Mouse (Mus musculus): ENCODE results near the gene Rab23. TPM values are rescaled to one million over a fixed set of nuclear protein-coding genes. Genes with fewer than 3 reads are reported as not detected.

The Rab23 gene
- polyA plus RNA-seq, 2 experiments, result 24.6 to 28.9 TPM

DNA sequence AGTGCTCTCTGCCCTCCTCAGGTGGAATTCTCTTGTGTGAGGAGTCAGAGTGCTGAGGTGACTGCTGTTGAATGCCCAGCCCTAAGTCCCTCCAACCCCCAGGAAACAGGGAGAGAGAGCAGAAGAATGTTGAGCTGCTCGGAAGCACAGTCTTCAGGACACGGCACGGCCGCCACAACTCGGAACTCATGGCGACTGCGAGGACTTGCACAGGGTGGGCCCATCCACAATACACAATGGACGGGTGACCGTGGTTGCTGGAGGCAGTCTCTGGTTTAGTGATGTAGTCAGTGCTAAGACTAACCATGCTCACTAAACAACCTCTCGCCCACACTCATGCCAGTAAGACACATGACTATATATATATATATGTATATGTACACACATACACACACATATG is 51.9 kb downstream of the Rab23 start:
- WGBS, result 95% methylated on average over 10 of the region's 10 CpGs
- no peaks in the 10 kb centered on the region for H3K27me3 ChIP-seq (ENCODE audit: control insufficient read depth, insufficient read depth, low read length)
- peaks cover 62% of the 10 kb centered on the region for H3K36me3 ChIP-seq (ENCODE audit: control insufficient read depth, insufficient read depth, low read length)
- no peak overlapping the region for H3K4me2 ChIP-seq (replicated peaks; ENCODE audit: low read depth, low read length, severe bottlenecking)
- no peak for TF ChIP-seq POLR2A (IDR thresholded peaks at IDR 0.05; ENCODE audit: borderline replicate concordance, extremely low read depth, insufficient read depth, insufficient read length)
- DNase-seq (ENCODE audit: low spot score) (no peak), ATAC-seq (ENCODE audit: low FRiP score, low read depth) (no peak)
- no peak overlapping the region for H3K9ac ChIP-seq (ENCODE audit: low read depth, low read length, severe bottlenecking)
- no peak overlapping the region for H3K4me3 ChIP-seq (replicated peaks; ENCODE audit: low read length)
- no peaks in the 10 kb centered on the region for H3K9me3 ChIP-seq (ENCODE audit: control insufficient read depth, low read length)
- no peaks in the 10 kb centered on the region for H3K4me1 ChIP-seq (ENCODE audit: control insufficient read depth, insufficient read depth, low read length)
- H3K27ac ChIP-seq (replicated peaks; ENCODE audit: low read depth, low read length), result no peak overlapping the region

DNA sequence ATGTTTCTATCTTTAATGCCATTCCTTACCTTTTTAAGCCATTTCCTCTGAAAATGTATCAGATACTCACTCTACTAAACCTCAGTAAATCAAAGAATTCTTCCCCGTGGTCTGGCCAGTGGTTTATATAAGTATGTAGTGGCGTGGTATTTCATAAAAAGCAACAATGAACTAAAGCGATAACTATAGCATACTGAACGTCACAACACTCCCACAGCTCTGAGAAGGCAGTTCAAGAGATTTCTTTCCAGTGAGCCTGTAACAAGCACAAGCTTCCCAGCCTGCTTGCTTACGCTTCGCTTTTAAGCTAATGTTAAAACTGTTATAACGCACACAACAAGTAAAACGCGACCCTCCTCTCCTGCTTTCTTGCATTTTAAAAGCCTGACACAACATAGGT is 52.4 kb downstream of the Rab23 start:
- H3K9me3 ChIP-seq (ENCODE audit: control insufficient read depth, low read length), result no peaks in the 10 kb centered on the region
- TF ChIP-seq POLR2A (IDR thresholded peaks at IDR 0.05; ENCODE audit: borderline replicate concordance, extremely low read depth, insufficient read depth, insufficient read length), result no peak
- no peak overlapping the region for H3K9ac ChIP-seq (ENCODE audit: low read depth, low read length, severe bottlenecking)
- no peak for ATAC-seq (ENCODE audit: low FRiP score, low read depth)
- H3K4me2 ChIP-seq (replicated peaks; ENCODE audit: low read depth, low read length, severe bottlenecking), result no peak overlapping the region
- no peaks in the 10 kb centered on the region for H3K4me1 ChIP-seq (ENCODE audit: control insufficient read depth, insufficient read depth, low read length)
- H3K36me3 ChIP-seq (ENCODE audit: control insufficient read depth, insufficient read depth, low read length), result peaks cover 62% of the 10 kb centered on the region
- H3K4me3 ChIP-seq (replicated peaks; ENCODE audit: low read length), result no peak overlapping the region
- no peak for DNase-seq (ENCODE audit: low spot score)
- WGBS, result 91% methylated on average over 9 of the region's 9 CpGs
- H3K27me3 ChIP-seq (ENCODE audit: control insufficient read depth, insufficient read depth, low read length), result no peaks in the 10 kb centered on the region
- no peak overlapping the region for H3K27ac ChIP-seq (replicated peaks; ENCODE audit: low read depth, low read length)

DNA sequence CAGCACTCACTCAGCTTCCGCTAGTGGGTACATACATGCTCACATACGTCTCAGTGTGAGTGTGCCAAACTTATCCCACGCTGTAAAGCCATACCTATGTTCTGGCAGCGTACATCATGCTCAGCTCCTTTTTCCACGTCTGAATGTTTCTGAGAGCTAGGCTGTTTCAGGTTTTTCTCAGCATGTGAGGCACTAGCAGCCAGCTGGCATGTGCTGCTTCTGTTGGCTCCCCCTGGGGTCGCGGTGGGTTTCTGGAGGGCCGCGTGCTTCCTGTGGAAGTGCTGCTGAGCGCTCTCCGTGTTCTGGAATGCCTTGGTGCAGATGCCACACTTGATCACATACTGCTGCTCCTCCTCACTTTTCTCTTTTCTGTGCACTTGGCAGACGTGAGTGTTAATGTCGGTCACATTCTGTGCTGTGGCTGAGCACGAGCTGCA is 56.5 kb downstream of the Rab23 start:
- 81% methylated on average over 14 of the region's 14 CpGs for WGBS
- Histone ChIP-seq H3K9me3 (ENCODE audit: control insufficient read depth, low read length) (no peaks in the 10 kb centered on the region), H3K27ac (replicated peaks; ENCODE audit: low read depth, low read length) (no peak overlapping the region), H3K36me3 (ENCODE audit: control insufficient read depth, insufficient read depth, low read length) (peaks cover 53% of the 10 kb centered on the region), H3K27me3 (ENCODE audit: control insufficient read depth, insufficient read depth, low read length) (no peaks in the 10 kb centered on the region), H3K4me3 (replicated peaks; ENCODE audit: low read length) (no peak overlapping the region), H3K4me1 (ENCODE audit: control insufficient read depth, insufficient read depth, low read length) (no peaks in the 10 kb centered on the region), H3K9ac (ENCODE audit: low read depth, low read length, severe bottlenecking) (no peak overlapping the region), H3K4me2 (replicated peaks; ENCODE audit: low read depth, low read length, severe bottlenecking) (no peak overlapping the region)
- no peak for TF ChIP-seq POLR2A (IDR thresholded peaks at IDR 0.05; ENCODE audit: borderline replicate concordance, extremely low read depth, insufficient read depth, insufficient read length)
- ATAC-seq (ENCODE audit: low FRiP score, low read depth) (no peak), DNase-seq (ENCODE audit: low spot score) (no peak)

DNA sequence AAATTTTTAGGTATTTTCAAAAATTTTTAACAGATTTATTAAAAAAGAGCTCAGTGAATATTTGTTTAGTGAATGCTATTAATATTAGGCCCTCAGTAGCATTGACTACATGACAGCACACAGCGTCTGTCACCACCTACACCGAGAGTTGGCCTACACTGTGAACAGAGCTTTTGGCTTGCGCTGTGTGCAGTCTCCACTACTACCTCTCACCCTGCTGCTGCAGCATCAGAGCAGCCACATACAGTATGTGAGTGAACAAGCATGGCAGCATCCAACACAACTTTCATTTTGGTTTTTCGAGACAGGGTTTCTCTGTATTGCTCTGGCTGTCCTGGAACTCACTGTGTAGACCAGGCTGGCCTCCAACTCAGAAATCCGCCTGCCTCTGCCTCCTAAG is 64.9 kb downstream of the Rab23 start:
- TF ChIP-seq POLR2A (IDR thresholded peaks at IDR 0.05; ENCODE audit: borderline replicate concordance, extremely low read depth, insufficient read depth, insufficient read length), result no peak
- Histone ChIP-seq H3K36me3 (ENCODE audit: control insufficient read depth, insufficient read depth, low read length) (peaks cover 20% of the 10 kb centered on the region), H3K9me3 (ENCODE audit: control insufficient read depth, low read length) (no peaks in the 10 kb centered on the region), H3K27me3 (ENCODE audit: control insufficient read depth, insufficient read depth, low read length) (no peaks in the 10 kb centered on the region), H3K4me3 (replicated peaks; ENCODE audit: low read length) (no peak overlapping the region), H3K27ac (replicated peaks; ENCODE audit: low read depth, low read length) (no peak overlapping the region), H3K9ac (ENCODE audit: low read depth, low read length, severe bottlenecking) (no peak overlapping the region), H3K4me1 (ENCODE audit: control insufficient read depth, insufficient read depth, low read length) (no peaks in the 10 kb centered on the region), H3K4me2 (replicated peaks; ENCODE audit: low read depth, low read length, severe bottlenecking) (no peak overlapping the region)
- no peak for ATAC-seq (ENCODE audit: low FRiP score, low read depth)
- 95% methylated on average over 5 of the region's 5 CpGs for WGBS
- no peak for DNase-seq (ENCODE audit: low spot score)

DNA sequence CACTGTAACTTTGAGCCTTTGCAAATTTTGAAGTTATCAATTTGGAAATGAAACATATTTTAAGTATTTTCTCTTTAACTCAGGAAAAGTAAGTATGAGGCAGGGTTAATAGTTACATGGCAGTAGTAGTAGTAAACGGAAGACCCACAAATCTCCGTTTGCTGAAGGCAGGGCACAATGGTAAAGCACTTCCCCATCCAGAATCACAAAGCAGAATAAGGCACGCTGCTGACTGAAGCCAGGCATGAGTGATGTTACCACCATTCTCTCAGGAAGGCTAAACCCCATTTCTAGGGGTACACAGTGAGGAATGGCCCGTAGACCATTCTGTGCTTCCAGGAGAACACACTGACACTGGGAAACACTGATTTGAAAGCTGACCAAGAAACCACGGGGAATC is 68.4 kb downstream of the Rab23 start:
- H3K9me3 ChIP-seq (ENCODE audit: control insufficient read depth, low read length), result no peaks in the 10 kb centered on the region
- TF ChIP-seq POLR2A (IDR thresholded peaks at IDR 0.05; ENCODE audit: borderline replicate concordance, extremely low read depth, insufficient read depth, insufficient read length), result no peak
- H3K4me3 ChIP-seq (replicated peaks; ENCODE audit: low read length), result no peak overlapping the region
- no peaks in the 10 kb centered on the region for H3K27me3 ChIP-seq (ENCODE audit: control insufficient read depth, insufficient read depth, low read length)
- no peak overlapping the region for H3K9ac ChIP-seq (ENCODE audit: low read depth, low read length, severe bottlenecking)
- DNase-seq (ENCODE audit: low spot score), result no peak
- H3K27ac ChIP-seq (replicated peaks; ENCODE audit: low read depth, low read length), result no peak overlapping the region
- H3K4me2 ChIP-seq (replicated peaks; ENCODE audit: low read depth, low read length, severe bottlenecking), result no peak overlapping the region
- 88% methylated on average over 5 of the region's 5 CpGs for WGBS
- H3K4me1 ChIP-seq (ENCODE audit: control insufficient read depth, insufficient read depth, low read length), result no peaks in the 10 kb centered on the region
- H3K36me3 ChIP-seq (ENCODE audit: control insufficient read depth, insufficient read depth, low read length), result peaks cover 7% of the 10 kb centered on the region; the same call in 1 of the 2 replicates
- no peak for ATAC-seq (ENCODE audit: low FRiP score, low read depth)

DNA sequence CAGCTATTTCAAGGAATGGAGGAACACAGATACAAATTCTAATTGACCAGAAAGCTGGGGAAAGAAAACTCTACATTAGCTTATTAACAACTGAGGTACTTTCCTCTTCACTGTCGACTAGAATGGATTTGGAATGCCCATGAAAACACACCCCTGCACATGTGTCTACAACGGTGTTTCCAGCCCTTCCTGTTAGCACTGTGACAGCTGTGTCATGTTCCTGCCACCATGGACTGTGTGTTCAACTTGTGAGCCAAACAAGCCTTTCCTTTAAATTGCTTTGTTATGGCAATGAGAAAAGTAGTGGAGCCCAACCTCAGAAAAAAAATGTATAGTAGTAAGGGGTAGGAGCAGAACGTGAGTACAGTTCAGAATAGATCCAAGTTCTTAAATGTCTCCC is 68.8 kb downstream of the Rab23 start:
- 55% methylated on average over 3 of the region's 3 CpGs for WGBS

More for the DNA sequence above, 68.8 kb downstream of the Rab23 start:
- Histone ChIP-seq H3K4me1 (ENCODE audit: control insufficient read depth, insufficient read depth, low read length) (no peaks in the 10 kb centered on the region), H3K9ac (ENCODE audit: low read depth, low read length, severe bottlenecking) (no peak overlapping the region), H3K36me3 (ENCODE audit: control insufficient read depth, insufficient read depth, low read length) (peaks cover 3% of the 10 kb centered on the region; the same call in 1 of the 2 replicates), H3K27me3 (ENCODE audit: control insufficient read depth, insufficient read depth, low read length) (no peaks in the 10 kb centered on the region), H3K9me3 (ENCODE audit: control insufficient read depth, low read length) (no peaks in the 10 kb centered on the region), H3K4me2 (replicated peaks; ENCODE audit: low read depth, low read length, severe bottlenecking) (no peak overlapping the region), H3K27ac (replicated peaks; ENCODE audit: low read depth, low read length) (no peak overlapping the region), H3K4me3 (replicated peaks; ENCODE audit: low read length) (no peak overlapping the region)
- DNase-seq (ENCODE audit: low spot score) (no peak), ATAC-seq (ENCODE audit: low FRiP score, low read depth) (no peak)
- TF ChIP-seq POLR2A (IDR thresholded peaks at IDR 0.05; ENCODE audit: borderline replicate concordance, extremely low read depth, insufficient read depth, insufficient read length), result no peak

Other genes starting within 250 kb of the Rab23 start
- gene Prim2, start 50.1 kb upstream of the Rab23 start, polyA plus RNA-seq (2012; rRNA removed), result 27.4 and 32.5 TPM in 2 replicates
- 33.5 and 34.1 TPM in 2 replicates for gene Prim2, start 50.1 kb upstream of the Rab23 start, polyA plus RNA-seq (2014; fragmentation: Nextera tagmentation; extraction: Ambion mirVana)
- gene Bag2, start 37.9 kb downstream of the Rab23 start, polyA plus RNA-seq (2012; rRNA removed), result 39.1 and 41.3 TPM in 2 replicates
- gene Bag2, start 37.9 kb downstream of the Rab23 start, polyA plus RNA-seq (2014; fragmentation: Nextera tagmentation; extraction: Ambion mirVana), result 49.0 and 49.9 TPM in 2 replicates
- gene Zfp451, start 94.7 kb downstream of the Rab23 start, polyA plus RNA-seq (2012; rRNA removed), result 29.9 and 32.3 TPM in 2 replicates
- 33.4 and 34.8 TPM in 2 replicates for gene Zfp451, start 94.7 kb downstream of the Rab23 start, polyA plus RNA-seq (2014; fragmentation: Nextera tagmentation; extraction: Ambion mirVana)
- 1.3 and 1.5 TPM in 2 replicates for gene Bend6, start 187.9 kb downstream of the Rab23 start, polyA plus RNA-seq (2012; rRNA removed)
- 1.1 and 1.5 TPM in 2 replicates for gene Bend6, start 187.9 kb downstream of the Rab23 start, polyA plus RNA-seq (2014; fragmentation: Nextera tagmentation; extraction: Ambion mirVana)
- 34.6 and 42.5 TPM in 2 replicates for gene Dst, start 188.3 kb downstream of the Rab23 start, polyA plus RNA-seq (2012; rRNA removed)
- 34.9 and 39.4 TPM in 2 replicates for gene Dst, start 188.3 kb downstream of the Rab23 start, polyA plus RNA-seq (2014; fragmentation: Nextera tagmentation; extraction: Ambion mirVana)

Measured in limb, embryonic 14.5 days (tissue).